9 mouse cellular contexts compared by ENCODE assay signal in genomic region chr14:78613569-78613968, GRCm38 (mm10).
DNase-seq lines count a peak whose midpoint lies in the region; ATAC-seq and TF ChIP-seq lines count a peak whose summit lies in the region.
"Had no signal": no experiment of that assay in that cellular context is flagged by ENCODE, and none has a peak within 500 bp of the region (broad histone marks: within the 10 kb centered on the region; RNA-seq: fewer than 3 reads in every experiment).

No protein-coding gene starts in this region.

- peak; percentile 66 for DNase-seq in kidney, postnatal 0 days (ENCODE audit: low spot score)
- peak; percentile 83 for DNase-seq in A20 (ENCODE audit: low read depth, low spot score)
- DNase-seq in ES-CJ7 (ENCODE audit: low read depth, low spot score) = peak; percentile 34
- DNase-seq in lung, postnatal 10 days = peak; percentile 26
- DNase-seq in testis, postnatal 14 days (ENCODE audit: low spot score) = no peak

- H3K4me2 ChIP-seq in kidney, postnatal 0 days (ENCODE audit: low read length) = no peak overlapping the region
- no peak overlapping the region for H3K4me2 ChIP-seq in kidney, embryonic 16.5 days (replicated peaks; ENCODE audit: low read depth, low read length)
- H3K4me2 ChIP-seq in heart, embryonic 11.5 days = no peak overlapping the region
- H3K4me2 ChIP-seq: limb, embryonic 12.5 days; neural tube, embryonic 13.5 days had no signal

- H3K36me3 ChIP-seq in kidney, postnatal 0 days (ENCODE audit: insufficient read depth, low read length) = 0 out of 2 replicates have a peak, but pooled peaks cover 2% of the 10 kb centered on the region
- H3K36me3 ChIP-seq in kidney, embryonic 16.5 days (ENCODE audit: insufficient read depth, low read length) = peaks cover 3% of the 10 kb centered on the region; the same call in 1 of the 2 replicates
- H3K36me3 ChIP-seq in heart, embryonic 11.5 days (ENCODE audit: control insufficient read depth, insufficient read depth, low read length) = no peaks in the 10 kb centered on the region
- H3K36me3 ChIP-seq: limb, embryonic 12.5 days had no signal

- H3K9ac ChIP-seq in kidney, postnatal 0 days (ENCODE audit: low read depth, low read length) = no peak overlapping the region
- H3K9ac ChIP-seq in kidney, embryonic 16.5 days (replicated peaks; ENCODE audit: low read length) = no peak overlapping the region
- H3K9ac ChIP-seq in heart, embryonic 11.5 days (ENCODE audit: low read depth, low read length) = no peak overlapping the region
- H3K9ac ChIP-seq: limb, embryonic 12.5 days; neural tube, embryonic 13.5 days had no signal

- H3K4me1 ChIP-seq in kidney, postnatal 0 days (replicated peaks; ENCODE audit: insufficient read depth, low read length) = no peaks in the 10 kb centered on the region
- no peaks in the 10 kb centered on the region for H3K4me1 ChIP-seq in kidney, embryonic 16.5 days (ENCODE audit: insufficient read depth, low read length)
- H3K4me1 ChIP-seq in heart, embryonic 11.5 days (ENCODE audit: control insufficient read depth, insufficient read depth, low read length) = no peaks in the 10 kb centered on the region

- no peak overlapping the region for H3K27ac ChIP-seq in kidney, postnatal 0 days
- no peak overlapping the region for H3K27ac ChIP-seq in kidney, embryonic 16.5 days (ENCODE audit: low read length)
- H3K27ac ChIP-seq in heart, embryonic 11.5 days (ENCODE audit: low read depth, low read length) = no peak overlapping the region
- H3K27ac ChIP-seq: limb, embryonic 12.5 days; neural tube, embryonic 13.5 days had no signal

- H3K4me3 ChIP-seq in kidney, postnatal 0 days (replicated peaks; ENCODE audit: low read depth, low read length) = no peak overlapping the region
- no peak overlapping the region for H3K4me3 ChIP-seq in kidney, embryonic 16.5 days (ENCODE audit: low read length)
- no peak overlapping the region for H3K4me3 ChIP-seq in heart, embryonic 11.5 days (ENCODE audit: low read depth, low read length)
- H3K4me3 ChIP-seq: limb, embryonic 12.5 days; neural tube, embryonic 13.5 days had no signal

- TF ChIP-seq CTCF in kidney, postnatal 0 days (IDR thresholded peaks at IDR 0.05; ENCODE audit: low read depth) = peak; percentile 66

- H3K9me3 ChIP-seq in kidney, postnatal 0 days (replicated peaks; ENCODE audit: low read length) = no peaks in the 10 kb centered on the region
- no peaks in the 10 kb centered on the region for H3K9me3 ChIP-seq in kidney, embryonic 16.5 days (ENCODE audit: low read length)
- no peaks in the 10 kb centered on the region for H3K9me3 ChIP-seq in heart, embryonic 11.5 days (replicated peaks; ENCODE audit: control insufficient read depth, low read length)
- H3K9me3 ChIP-seq: limb, embryonic 12.5 days; neural tube, embryonic 13.5 days had no signal

- 83% methylated on average over 5 of the region's 5 CpGs for WGBS in kidney, postnatal 0 days
- 79% methylated on average over 5 of the region's 5 CpGs for WGBS in kidney, embryonic 16.5 days
- WGBS in heart, embryonic 11.5 days (ENCODE audit: insufficient replicate concordance) = 82% methylated on average over 5 of the region's 5 CpGs

- ATAC-seq in kidney, postnatal 0 days (replicated peaks; ENCODE audit: low FRiP score, low read depth) = no peak
- no peak for ATAC-seq in kidney, embryonic 16.5 days (ENCODE audit: low FRiP score, low TSS enrichment)
- ATAC-seq in heart, embryonic 11.5 days (replicated peaks; ENCODE audit: insufficient number of reproducible peaks, low FRiP score, low TSS enrichment) = no peak

- H3K27me3 ChIP-seq in kidney, postnatal 0 days (ENCODE audit: insufficient read depth, low read length) = no peaks in the 10 kb centered on the region
- H3K27me3 ChIP-seq in kidney, embryonic 16.5 days (ENCODE audit: insufficient read depth, low read length) = no peaks in the 10 kb centered on the region
- no peaks in the 10 kb centered on the region for H3K27me3 ChIP-seq in heart, embryonic 11.5 days (ENCODE audit: control insufficient read depth, insufficient read depth, low read length)
- H3K27me3 ChIP-seq: limb, embryonic 12.5 days; neural tube, embryonic 13.5 days had no signal
